Mouse (Mus musculus) C3H10T1/2 (cell line): ENCODE results near the gene Pygb. TPM values are rescaled to one million over a fixed set of nuclear protein-coding genes. Genes with fewer than 3 reads are reported as not detected.

Experiments used
- polyA plus RNA-seq, 2 experiments: library from polyadenylated mRNA; unstranded; fragments of >200 nt; fragmentation: generic; extraction: Trizol; gene quantifications; one replicate each; pipeline ENCODE4 v1.2.1; 2012; ENCODE audit warnings: missing spikeins in 2 of 2

Gene Pygb
- polyA plus RNA-seq: 10 to 100 TPM; 17.5 to 58.5 TPM

GRCm38 (mm10) chr2:150786251-150787180 lies at the start of gene Pygb:
Gene Pygb (plus strand): TSS chr2:150786735.

GRCm38 (mm10) chr2:150748854-150749253 lies 37.7 kb upstream of the Pygb start, which contains the start of gene Entpd6:
Gene Entpd6 (plus strand): TSS chr2:150749042.

Other genes starting within 250 kb of the Pygb start
- gene Cst7, start 216.3 kb upstream of the Pygb start, polyA plus RNA-seq: not detected
- 10 to 100 TPM in 1 of 2 experiments, 1 to 10 TPM in 1; 2.5 to 15.7 TPM for gene Apmap, start 178.2 kb upstream of the Pygb start, polyA plus RNA-seq
- gene Acss1, start 118.2 kb upstream of the Pygb start, polyA plus RNA-seq: not detected
- gene Vsx1, start 97.4 kb upstream of the Pygb start, polyA plus RNA-seq: not detected
- 1 to 10 TPM; 8.2 to 9.0 TPM for gene Entpd6, start 37.7 kb upstream of the Pygb start, polyA plus RNA-seq
- gene Abhd12, start 118.0 kb downstream of the Pygb start, polyA plus RNA-seq: 10 to 100 TPM; 54.2 to 67.4 TPM
- gene Gins1, start 118.7 kb downstream of the Pygb start, polyA plus RNA-seq: 1 to 10 TPM; 5.8 to 6.9 TPM